Mouse (Mus musculus): ENCODE measurements around the gene Hist1h1b.
"Not testable (repeated sequence)": the region's sequence is repeated elsewhere in the genome, so short reads cannot be mapped to it uniquely, and the experiment has no call there.

Gene Hist1h1b

GRCm38 (mm10) chr13:21782361-21783254 is 2.2 kb upstream of the Hist1h1b start:
- DNase-seq (ENCODE audit: low spot score) = peak; percentile 15

DNA sequence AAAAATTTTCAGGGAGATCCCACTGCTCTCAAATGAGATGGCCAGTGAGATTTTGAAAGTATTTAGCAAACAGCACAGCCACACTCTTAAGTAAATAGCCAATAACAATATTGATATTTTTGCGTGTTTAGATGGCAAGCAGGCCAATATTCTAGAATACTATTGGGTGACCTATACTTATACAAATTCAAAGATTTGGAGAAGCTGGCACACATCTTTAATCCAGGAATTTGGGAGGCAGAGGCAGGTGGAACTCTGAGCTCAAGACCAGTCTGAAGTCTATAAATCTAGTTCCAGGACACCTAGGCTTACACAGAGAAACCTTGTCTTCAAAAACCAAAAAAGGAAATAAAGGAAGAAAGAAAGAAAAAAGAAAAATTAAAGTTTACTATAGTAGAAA is 1.2 kb upstream of the Hist1h1b start:
- no peak for DNase-seq (ENCODE audit: low spot score)

- DNase-seq (ENCODE audit: low spot score) = no peak
Measured at GRCm38 (mm10) chr13:21781021-21781555, 663 bp upstream of the Hist1h1b start.

DNA sequence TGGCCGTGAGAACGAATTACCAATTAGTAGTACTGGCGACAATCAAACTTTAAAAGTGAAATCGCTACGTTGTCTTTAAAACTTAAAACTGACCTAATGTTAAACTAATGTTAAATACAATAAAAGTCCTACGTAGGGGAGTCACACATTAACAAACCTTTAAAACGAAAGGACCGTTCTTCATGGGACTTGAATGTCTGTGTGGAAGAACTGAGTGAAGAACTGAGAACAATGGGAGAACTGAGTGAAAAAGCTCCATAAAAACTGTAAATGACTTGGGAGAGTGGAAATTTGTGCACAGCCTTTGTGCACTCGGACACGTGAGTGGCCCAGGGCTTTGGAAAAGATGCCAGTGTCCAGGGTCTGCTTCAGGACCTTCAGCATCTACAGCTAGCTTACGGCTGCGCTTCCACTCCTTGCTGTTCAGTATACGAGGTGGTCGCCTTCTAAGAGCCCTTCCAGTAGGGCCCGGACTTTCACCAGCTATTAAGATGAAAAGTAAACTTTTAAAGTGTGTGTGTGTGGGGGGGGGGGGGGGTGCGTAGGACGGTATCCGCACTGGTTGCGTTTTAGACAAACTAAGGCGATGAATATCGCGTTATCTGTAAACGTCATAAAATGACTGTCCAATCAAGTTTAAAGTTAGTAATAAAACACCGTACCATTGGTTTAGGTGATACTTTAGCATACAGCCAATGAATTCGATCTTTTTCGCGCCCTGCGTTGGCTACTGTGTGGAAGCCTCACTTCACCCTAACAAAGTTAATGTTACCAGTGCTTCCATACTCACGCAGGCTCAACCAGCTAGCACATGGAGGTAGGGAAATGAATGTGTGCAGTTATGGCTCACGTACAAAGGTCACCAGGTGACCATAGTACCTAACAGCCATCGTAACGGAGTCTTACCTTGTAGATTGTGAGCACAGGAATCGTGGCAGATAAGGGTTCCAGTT is 1.3 kb downstream of the Hist1h1b start:
- DNase-seq (ENCODE audit: low spot score) = peak; percentile 54

DNA sequence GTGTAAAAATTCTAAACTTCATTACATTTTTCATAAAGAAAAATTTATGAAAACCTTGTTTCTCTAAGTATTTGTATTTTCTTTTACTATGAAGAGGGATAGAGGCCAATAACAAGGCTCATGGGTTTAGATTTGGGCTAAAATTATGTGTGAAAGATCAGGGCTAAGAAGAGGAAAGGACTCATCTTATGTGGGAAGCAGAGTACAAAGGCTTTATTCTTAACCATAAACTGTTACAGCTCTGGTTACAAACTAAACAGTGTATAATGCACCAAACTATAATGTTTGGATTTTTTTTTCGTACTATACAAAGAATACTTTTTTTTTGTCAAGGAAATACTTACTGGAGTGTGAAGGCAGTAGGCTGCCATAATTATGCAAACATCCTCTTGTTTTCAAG is 24.7 kb downstream of the Hist1h1b start:
- no peak for DNase-seq (ENCODE audit: low spot score)

- DNase-seq (ENCODE audit: low spot score) = not testable (repeated sequence)
Measured at GRCm38 (mm10) chr13:21754294-21755001, 26.0 kb downstream of the Hist1h1b start.

DNA sequence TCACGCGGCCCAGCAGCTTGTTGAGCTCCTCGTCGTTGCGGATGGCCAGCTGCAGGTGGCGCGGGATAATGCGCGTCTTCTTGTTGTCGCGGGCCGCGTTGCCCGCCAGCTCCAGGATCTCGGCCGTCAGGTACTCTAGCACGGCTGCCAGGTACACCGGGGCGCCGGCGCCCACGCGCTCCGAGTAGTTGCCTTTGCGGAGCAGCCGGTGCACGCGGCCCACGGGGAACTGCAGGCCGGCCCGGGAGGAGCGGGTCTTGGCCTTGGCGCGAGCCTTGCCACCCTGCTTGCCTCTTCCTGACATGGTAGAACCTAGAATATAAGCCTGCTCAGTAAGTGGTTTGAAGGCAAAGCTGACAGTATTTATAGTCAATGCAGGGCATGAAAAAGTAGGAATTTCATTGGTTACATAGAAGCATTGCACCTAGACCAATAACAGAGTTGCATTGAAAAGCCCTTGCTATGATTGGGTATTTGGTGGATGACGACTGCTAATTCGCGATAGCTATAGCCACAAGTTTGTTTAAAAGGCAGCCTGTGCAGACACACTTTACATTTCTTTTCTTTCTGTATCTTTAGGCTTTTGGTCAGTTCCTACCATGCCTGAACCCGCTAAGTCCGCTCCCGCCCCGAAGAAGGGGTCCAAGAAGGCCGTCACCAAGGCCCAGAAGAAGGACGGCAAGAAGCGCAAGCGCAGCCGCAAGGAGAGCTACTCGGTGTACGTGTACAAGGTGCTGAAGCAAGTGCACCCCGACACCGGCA is 26.7 kb downstream of the Hist1h1b start, which contains the start of the genes Hist1h2ak and Hist1h2bn:
Gene Hist1h2ak (minus strand): TSS at position 304 of the 762 bp plus-strand sequence.
Gene Hist1h2bn (plus strand): TSS at position 600 of the 762 bp plus-strand sequence.
- DNase-seq (ENCODE audit: low spot score) = peak; percentile 58

GRCm38 (mm10) chr13:21753051-21753523 is 27.3 kb downstream of the Hist1h1b start:
- no peak for DNase-seq (ENCODE audit: low spot score)

- no peak for DNase-seq (ENCODE audit: low spot score)
Measured at GRCm38 (mm10) chr13:21752356-21752755, 28.1 kb downstream of the Hist1h1b start.

- no peak for DNase-seq (ENCODE audit: low spot score)
Measured at GRCm38 (mm10) chr13:21751827-21752226, 28.6 kb downstream of the Hist1h1b start.

GRCm38 (mm10) chr13:21751417-21751816 is 29.0 kb downstream of the Hist1h1b start:
- DNase-seq (ENCODE audit: low spot score) = no peak

DNA sequence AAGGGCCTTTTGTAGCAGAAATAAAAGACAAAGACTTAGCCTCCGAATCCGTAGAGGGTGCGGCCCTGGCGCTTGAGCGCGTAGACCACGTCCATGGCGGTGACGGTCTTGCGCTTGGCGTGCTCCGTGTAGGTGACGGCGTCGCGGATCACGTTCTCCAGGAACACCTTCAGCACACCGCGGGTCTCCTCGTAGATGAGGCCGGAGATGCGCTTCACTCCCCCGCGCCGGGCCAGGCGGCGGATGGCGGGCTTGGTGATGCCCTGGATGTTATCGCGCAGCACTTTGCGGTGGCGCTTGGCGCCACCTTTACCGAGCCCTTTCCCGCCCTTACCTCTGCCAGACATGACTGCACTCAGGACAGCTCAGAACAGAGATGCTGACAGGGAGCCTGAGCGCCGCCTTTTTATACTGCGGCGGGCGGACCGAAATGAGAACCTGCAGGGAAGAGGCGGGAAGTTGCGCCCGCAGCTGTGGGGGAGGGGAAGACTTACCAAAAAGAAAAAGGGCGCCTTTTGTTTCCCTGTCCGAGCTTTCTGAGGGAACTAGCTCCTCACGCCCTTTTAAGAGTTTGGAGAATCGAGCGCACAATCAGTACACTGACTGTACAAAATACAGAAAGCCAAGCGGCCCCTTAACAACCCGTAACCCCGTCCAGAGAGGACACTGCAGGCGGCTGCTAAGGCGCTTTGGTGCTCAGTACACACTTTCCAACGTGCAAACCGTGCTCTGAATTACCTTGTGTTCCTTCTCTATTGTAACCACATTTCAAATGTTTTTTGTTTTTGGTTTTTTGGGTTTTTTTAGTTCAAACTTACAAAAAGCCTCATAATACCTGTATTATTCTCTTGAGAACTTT is 30.0 kb downstream of the Hist1h1b start, which contains the start of gene Hist1h4k:
Gene Hist1h4k (minus strand): TSS at position 347 of the 859 bp plus-strand sequence.
- peak; percentile 93 for DNase-seq (ENCODE audit: low spot score)

DNA sequence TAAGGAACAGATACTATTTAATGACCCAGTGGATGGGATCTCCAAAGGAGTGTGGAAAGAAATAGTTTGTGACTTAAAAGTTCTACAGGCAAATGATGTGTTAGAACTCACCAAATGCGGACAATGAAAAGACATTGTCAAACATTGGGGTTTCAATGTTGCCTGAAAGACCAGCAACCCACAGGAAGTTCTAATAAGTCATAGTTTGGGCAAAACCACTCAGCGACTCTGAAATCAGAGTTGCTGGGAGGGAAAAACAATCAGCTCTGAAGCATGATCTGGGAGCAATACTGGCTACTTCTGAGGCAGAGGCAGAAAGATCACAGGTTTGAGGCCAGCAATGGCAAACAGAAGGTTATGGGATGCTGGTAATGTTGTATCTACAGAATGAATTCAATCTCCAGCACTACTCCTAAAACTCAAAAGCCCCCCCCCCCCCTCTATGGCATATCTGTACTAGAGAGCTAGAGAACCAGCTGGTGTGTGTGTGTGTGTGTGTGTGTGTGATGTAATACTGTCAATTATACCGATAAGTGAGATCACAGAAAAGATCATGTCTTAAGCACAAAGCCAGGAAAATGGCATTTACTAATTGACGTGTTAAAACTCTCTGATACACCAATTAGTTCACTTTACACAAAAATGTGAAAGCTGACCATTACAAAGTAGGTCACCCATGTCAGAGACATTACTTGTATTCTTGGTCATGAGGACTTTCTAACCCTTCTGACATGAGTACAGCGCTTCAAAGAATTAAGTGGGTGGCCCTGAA is 30.9 kb downstream of the Hist1h1b start:
- no peak for DNase-seq (ENCODE audit: low spot score)

GRCm38 (mm10) chr13:21745006-21745405 is 35.4 kb downstream of the Hist1h1b start:
- no peak for DNase-seq (ENCODE audit: low spot score)

DNA sequence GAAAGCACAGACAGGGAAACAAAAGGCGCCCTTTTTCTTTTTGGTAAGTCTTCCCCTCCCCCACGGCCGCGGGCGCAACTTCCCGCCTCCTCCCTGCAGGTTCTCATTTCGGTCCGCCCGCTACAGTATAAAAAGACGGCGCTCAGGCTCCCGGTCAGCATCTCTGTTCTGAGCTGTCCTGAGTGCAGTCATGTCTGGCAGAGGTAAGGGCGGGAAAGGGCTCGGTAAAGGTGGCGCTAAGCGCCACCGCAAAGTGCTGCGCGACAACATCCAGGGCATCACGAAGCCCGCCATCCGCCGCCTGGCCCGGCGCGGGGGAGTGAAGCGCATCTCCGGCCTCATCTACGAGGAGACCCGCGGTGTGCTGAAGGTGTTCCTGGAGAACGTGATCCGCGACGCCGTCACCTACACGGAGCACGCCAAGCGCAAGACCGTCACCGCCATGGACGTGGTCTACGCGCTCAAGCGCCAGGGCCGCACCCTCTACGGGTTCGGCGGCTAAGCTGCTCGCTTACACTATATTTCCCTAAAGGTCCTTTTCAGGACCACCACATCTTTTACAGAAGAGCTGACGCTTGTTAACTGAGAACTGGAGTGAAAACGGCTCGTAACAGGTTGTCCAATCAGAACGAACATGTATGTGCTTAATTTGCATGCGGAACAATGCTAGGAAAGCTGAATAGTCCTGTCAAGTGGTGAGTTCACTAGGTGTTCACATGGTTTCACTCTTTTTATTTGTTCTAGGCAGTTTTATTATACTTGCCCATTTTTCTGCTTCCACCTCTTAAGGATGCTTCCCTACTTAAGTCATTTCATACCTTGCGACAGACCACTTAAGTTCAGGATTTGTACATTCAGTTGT is 45.3 kb downstream of the Hist1h1b start, which contains the start of gene Hist1h4j:
Gene Hist1h4j (plus strand): TSS at position 159 of the 862 bp plus-strand sequence.
- DNase-seq (ENCODE audit: low spot score) = peak; percentile 81

GRCm38 (mm10) chr13:21734010-21734905 is 46.2 kb downstream of the Hist1h1b start:
- peak; percentile 63 for DNase-seq (ENCODE audit: low spot score)

- no peak for DNase-seq (ENCODE audit: low spot score)
Measured at GRCm38 (mm10) chr13:21733466-21733865, 47.0 kb downstream of the Hist1h1b start.

All from ovary, postnatal 36 days (tissue).